Mouse (Mus musculus) hindbrain, embryonic 14.5 days (tissue): Measurements from ENCODE around the gene Syt5. TPM values are rescaled to one million over a fixed set of nuclear protein-coding genes. Genes with fewer than 3 reads are reported as not detected.

Experiments
- ATAC-seq: fragments of 200-750 bp; cut with Nextera tagmentation; 2 replicates; pipeline ENCODE4 v1.8.0; 2017; ENCODE audit warnings: moderate number of reproducible peaks, mild to moderate bottlenecking, moderate TSS enrichment, moderate library complexity; ENCODE audit not compliant: low FRiP score
- DNase-seq: peaks from one replicate; pipeline ENCODE4 v3.0.0-alpha.2; 2015; ENCODE audit warnings: low spot score
- H3K27ac ChIP-seq: fragments of 300-500 bp; sonication (generic); 2 replicates; pipeline ENCODE4 v1.5.1; 2014; ENCODE audit warnings: mild to moderate bottlenecking, moderate library complexity
- H3K27me3 ChIP-seq: fragments of 300-500 bp; sonication (generic); 2 replicates; pipeline ENCODE4 v1.6.1; 2014; ENCODE audit warnings: mild to moderate bottlenecking, low read length, mixed read lengths; ENCODE audit not compliant: control insufficient read depth, insufficient read depth
- H3K36me3 ChIP-seq: fragments of 300-500 bp; sonication (generic); replicated peaks from 2 replicates; pipeline ENCODE4 v1.6.1; 2014; ENCODE audit not compliant: control insufficient read depth, insufficient read depth
- H3K4me1 ChIP-seq: fragments of 300-500 bp; sonication (generic); replicated peaks from 2 replicates; pipeline ENCODE4 v1.6.1; 2014; ENCODE audit warnings: antibody characterized with exemption, low read length, mixed read lengths; ENCODE audit not compliant: control insufficient read depth, insufficient read depth
- H3K4me2 ChIP-seq: fragments of 300-500 bp; sonication (generic); replicated peaks from 2 replicates; pipeline ENCODE4 v1.6.1; 2014; ENCODE audit warnings: mild to moderate bottlenecking, moderate library complexity
- H3K4me3 ChIP-seq: fragments of 300-500 bp; sonication (generic); replicated peaks from 2 replicates; pipeline ENCODE4 v1.5.1; 2014; ENCODE audit warnings: mild to moderate bottlenecking, low read length
- H3K9ac ChIP-seq: fragments of 300-500 bp; sonication (generic); 2 replicates; pipeline ENCODE4 v1.6.1; 2014
- H3K9me3 ChIP-seq: fragments of 300-500 bp; sonication (generic); 2 replicates; pipeline ENCODE4 v1.6.1; 2016; ENCODE audit warnings: low read length; ENCODE audit not compliant: control insufficient read depth
- WGBS: fragments of 180-500 bp; shearing (Covaris S2); extraction: QIAGEN DNeasy Blood & Tissue Kit; methylation state at CpG from one replicate; pipeline ENCODE4 v1.1.7; 2014; 5-methylcytosine and 5-hydroxymethylcytosine counted together
- polyA plus RNA-seq: library from polyadenylated mRNA; unstranded; fragments of >200 nt; fragmentation: Nextera tagmentation; extraction: Ambion mirVana; gene quantifications from 2 replicates; pipeline ENCODE4 v1.2.1, GENCODE M21; 2014

The Syt5 gene
- polyA plus RNA-seq, 1 experiment from 2014 or later = 77.0 TPM

GRCm38 (mm10) chr7:4502421-4503090 lies 44.8 kb downstream of the Syt5 start:
- Histone ChIP-seq H3K27me3 (no peaks in the 10 kb centered on the region), H3K4me2 (peak overlapping the region; percentile 89), H3K4me1 (peaks cover 33% of the 10 kb centered on the region), H3K9ac (peak overlapping the region; percentile 96), H3K27ac (no peak overlapping the region), H3K36me3 (no peaks in the 10 kb centered on the region), H3K4me3 (peak overlapping the region; percentile 88), H3K9me3 (no peaks in the 10 kb centered on the region)
- ATAC-seq (no peak), DNase-seq (peak; percentile 50)
- WGBS = 12% methylated on average over 14 of the region's 14 CpGs

- peak within 1 kb of the TSS; percentile 96 for H3K9ac ChIP-seq
- WGBS = under 1% methylated on average over 57 of the region's 62 CpGs
- H3K4me2 ChIP-seq = peak within 1 kb of the TSS; percentile 89
- DNase-seq (peak; percentile 94), ATAC-seq (peak; percentile 92)
- H3K4me3 ChIP-seq = peak within 1 kb of the TSS; percentile 88
- H3K27me3 ChIP-seq = no peaks in the 10 kb centered on the region
- H3K27ac ChIP-seq = peak within 1 kb of the TSS; percentile 86
- no peaks in the 10 kb centered on the region for H3K9me3 ChIP-seq
- H3K36me3 ChIP-seq = peaks cover 4% of the 10 kb centered on the region; the same call in 1 of the 2 replicates
- peaks cover 33% of the 10 kb centered on the region for H3K4me1 ChIP-seq
Observed at GRCm38 (mm10) chr7:4501558-4502397, 45.6 kb downstream of the Syt5 start, which contains the start of gene Ppp1r12c. Gene Ppp1r12c, minus strand, starts transcription at chr7:4501680.

- peak; percentile 37 for DNase-seq
- 0% methylated on average over 43 of the region's 52 CpGs for WGBS
- no peaks in the 10 kb centered on the region for H3K9me3 ChIP-seq
- peak overlapping the region; percentile 88 for H3K4me3 ChIP-seq
- H3K4me1 ChIP-seq = peaks cover 33% of the 10 kb centered on the region
- peak overlapping the region; percentile 96 for H3K9ac ChIP-seq
- H3K4me2 ChIP-seq = peak overlapping the region; percentile 89
- H3K36me3 ChIP-seq = peaks cover 12% of the 10 kb centered on the region
- peak; percentile 51 for ATAC-seq
- peak overlapping the region; percentile 86 for H3K27ac ChIP-seq
- no peaks in the 10 kb centered on the region for H3K27me3 ChIP-seq
Observed at GRCm38 (mm10) chr7:4500892-4501471, 46.4 kb downstream of the Syt5 start.

- no peak for DNase-seq
- no peak for ATAC-seq
- Histone ChIP-seq H3K27ac (no peak overlapping the region), H3K4me3 (no peak overlapping the region), H3K4me1 (peaks cover 33% of the 10 kb centered on the region), H3K4me2 (peak overlapping the region; percentile 89), H3K9ac (peak overlapping the region; percentile 96; the same call in 1 of the 2 replicates), H3K9me3 (no peaks in the 10 kb centered on the region), H3K27me3 (no peaks in the 10 kb centered on the region), H3K36me3 (peaks cover 13% of the 10 kb centered on the region)
- WGBS = 92% methylated on average over 4 of the region's 4 CpGs
Observed at GRCm38 (mm10) chr7:4499034-4499433, 48.3 kb downstream of the Syt5 start.

GRCm38 (mm10) chr7:4498251-4498650 lies 49.1 kb downstream of the Syt5 start:
- no peak overlapping the region; the same call in 1 of the 2 replicates for H3K4me3 ChIP-seq
- 4% methylated on average over 9 of the region's 9 CpGs for WGBS
- 0 out of 2 replicates have a peak, but pooled peaks have one; percentile 12 for ATAC-seq

GRCm38 (mm10) chr7:4497271-4497903 lies 50.0 kb downstream of the Syt5 start:
- WGBS = 87% methylated on average over 9 of the region's 9 CpGs

More at GRCm38 (mm10) chr7:4498251-4498650, 49.1 kb downstream of the Syt5 start:
- peaks cover 33% of the 10 kb centered on the region for H3K4me1 ChIP-seq
- H3K4me2 ChIP-seq = peak overlapping the region; percentile 89
- peaks cover 21% of the 10 kb centered on the region for H3K36me3 ChIP-seq
- no peaks in the 10 kb centered on the region for H3K9me3 ChIP-seq
- H3K27me3 ChIP-seq = no peaks in the 10 kb centered on the region
- H3K27ac ChIP-seq = no peak overlapping the region
- peak overlapping the region; percentile 96; the same call in 1 of the 2 replicates for H3K9ac ChIP-seq
- DNase-seq = peak; percentile 60

GRCm38 (mm10) chr7:4496468-4496867 lies 50.9 kb downstream of the Syt5 start:
- H3K36me3 ChIP-seq = peaks cover 33% of the 10 kb centered on the region
- WGBS = 98% methylated on average over 3 of the region's 3 CpGs
- ATAC-seq = no peak

More at GRCm38 (mm10) chr7:4497271-4497903, 50.0 kb downstream of the Syt5 start:
- no peak overlapping the region for H3K9ac ChIP-seq
- no peak overlapping the region for H3K4me3 ChIP-seq
- H3K36me3 ChIP-seq = peaks cover 27% of the 10 kb centered on the region
- H3K9me3 ChIP-seq = no peaks in the 10 kb centered on the region
- no peak overlapping the region for H3K27ac ChIP-seq
- H3K4me1 ChIP-seq = peaks cover 33% of the 10 kb centered on the region
- H3K4me2 ChIP-seq = 0 out of 2 replicates have a peak overlapping the region, but pooled peaks have one; percentile 89
- DNase-seq (no peak), ATAC-seq (no peak)
- no peaks in the 10 kb centered on the region for H3K27me3 ChIP-seq

GRCm38 (mm10) chr7:4493991-4494390 lies 53.4 kb downstream of the Syt5 start:
- peaks cover 14% of the 10 kb centered on the region for H3K4me1 ChIP-seq
- H3K9ac ChIP-seq = no peak overlapping the region
- H3K9me3 ChIP-seq = no peaks in the 10 kb centered on the region
- ATAC-seq = no peak
- H3K4me3 ChIP-seq = no peak overlapping the region
- DNase-seq = no peak
- peaks cover 50% of the 10 kb centered on the region for H3K36me3 ChIP-seq
- H3K4me2 ChIP-seq = no peak overlapping the region
- WGBS = 89% methylated on average over 1 of the region's 1 CpGs
- H3K27me3 ChIP-seq = no peaks in the 10 kb centered on the region
- H3K27ac ChIP-seq = no peak overlapping the region

More at GRCm38 (mm10) chr7:4496468-4496867, 50.9 kb downstream of the Syt5 start:
- no peaks in the 10 kb centered on the region for H3K9me3 ChIP-seq
- H3K4me2 ChIP-seq = no peak overlapping the region
- DNase-seq = no peak
- H3K27me3 ChIP-seq = no peaks in the 10 kb centered on the region
- H3K27ac ChIP-seq = no peak overlapping the region
- no peak overlapping the region for H3K4me3 ChIP-seq
- H3K4me1 ChIP-seq = peaks cover 33% of the 10 kb centered on the region
- no peak overlapping the region for H3K9ac ChIP-seq
